Mouse (Mus musculus) neural tube, embryonic 14.5 days (tissue): ENCODE data around the gene Fstl1. TPM values are rescaled to one million over a fixed set of nuclear protein-coding genes. Genes with fewer than 3 reads are reported as not detected.

Source experiments
- ATAC-seq: fragments of 200-750 bp; cut with Nextera tagmentation; 2 replicates; pipeline ENCODE4 v1.8.0; 2017; ENCODE audit warnings: low read depth, mild to moderate bottlenecking, moderate TSS enrichment, moderate library complexity
- H3K27ac ChIP-seq: fragments of 300-500 bp; sonication (generic); 2 replicates; pipeline ENCODE4 v1.5.1; 2014; ENCODE audit warnings: low read depth, mild to moderate bottlenecking, control low read depth, low read length, moderate library complexity, mixed read lengths
- H3K27me3 ChIP-seq: fragments of 300-500 bp; sonication (generic); 2 replicates; pipeline ENCODE4 v1.6.1; 2014; ENCODE audit warnings: low read length; ENCODE audit not compliant: control insufficient read depth, insufficient read depth
- H3K36me3 ChIP-seq: fragments of 300-500 bp; sonication (generic); 2 replicates; pipeline ENCODE4 v1.6.1; 2014; ENCODE audit warnings: low read length, mixed read lengths; ENCODE audit not compliant: control insufficient read depth, insufficient read depth
- H3K4me1 ChIP-seq: fragments of 300-500 bp; sonication (generic); 2 replicates; pipeline ENCODE4 v1.6.1; 2014; ENCODE audit warnings: low read length; ENCODE audit not compliant: control insufficient read depth, insufficient read depth
- H3K4me2 ChIP-seq: fragments of 300-500 bp; sonication (generic); 2 replicates; pipeline ENCODE4 v1.6.1; 2014; ENCODE audit warnings: mild to moderate bottlenecking, low read depth, low read length, control low read depth
- H3K4me3 ChIP-seq: fragments of 300-500 bp; sonication (generic); 2 replicates; pipeline ENCODE4 v1.5.1; 2014; ENCODE audit warnings: low read depth, low read length, control low read depth, mixed read lengths
- H3K9ac ChIP-seq: fragments of 300-500 bp; sonication (generic); replicated peaks from 2 replicates; pipeline ENCODE4 v1.6.1; 2014; ENCODE audit warnings: low read depth, mild to moderate bottlenecking, control low read depth, low read length, mixed read lengths
- H3K9me3 ChIP-seq: fragments of 300-500 bp; sonication (generic); 2 replicates; pipeline ENCODE4 v1.6.1; 2016; ENCODE audit warnings: low read length; ENCODE audit not compliant: control insufficient read depth
- WGBS: fragments of 180-500 bp; shearing (Covaris S2); extraction: QIAGEN DNeasy Blood & Tissue Kit; methylation state at CpG from one replicate; pipeline ENCODE4 v1.1.7; 2014; 5-methylcytosine and 5-hydroxymethylcytosine counted together
- polyA plus RNA-seq: library from polyadenylated mRNA; unstranded; fragments of >200 nt; fragmentation: Nextera tagmentation; extraction: Ambion mirVana; gene quantifications from 2 replicates; pipeline ENCODE4 v1.2.1, GENCODE M21; 2014

Gene Fstl1
- polyA plus RNA-seq, 1 experiment from 2014 or later = 62.8 TPM

DNA sequence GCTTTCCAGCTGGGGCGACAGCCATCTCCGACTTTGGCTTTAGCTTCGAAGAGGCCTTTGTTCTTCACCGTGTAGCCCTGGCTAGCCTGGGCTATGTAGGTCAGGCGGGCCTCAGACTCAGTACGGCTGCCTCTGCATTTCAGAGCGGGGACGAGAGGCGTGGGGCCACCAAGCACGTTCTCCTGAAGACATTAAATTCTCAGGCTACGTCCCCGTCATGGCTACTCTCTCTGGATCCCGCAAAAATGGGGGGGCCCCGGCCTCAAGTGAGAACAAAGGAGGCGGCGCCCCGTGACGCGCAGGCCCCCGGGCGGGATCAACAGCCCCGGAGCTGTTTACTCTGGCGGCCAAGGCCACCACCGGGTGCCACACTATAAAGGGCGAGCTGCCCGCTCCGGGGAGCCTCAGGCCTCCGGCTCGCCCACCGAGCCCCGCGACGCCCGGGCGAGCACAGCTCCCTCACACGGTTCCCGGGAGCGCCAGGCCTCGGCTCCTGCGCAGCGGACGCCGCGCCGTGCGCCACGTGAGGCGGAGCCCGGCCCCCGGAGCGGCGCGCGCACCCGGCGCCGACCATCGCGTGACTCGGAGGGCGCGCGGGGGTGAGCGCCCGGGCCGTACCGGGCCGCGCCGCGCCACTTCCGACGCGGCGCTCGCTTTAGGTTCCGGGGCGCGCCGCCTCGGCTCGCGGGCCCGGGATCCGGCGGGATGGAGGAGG is 91.3 kb downstream of the Fstl1 start, which contains the start of gene Lrrc58:
Lrrc58 (plus strand) TSS at position 599 of the 715 bp plus-strand sequence.
- ATAC-seq = peak; percentile 96
- under 1% methylated on average over 77 of the region's 86 CpGs for WGBS
- Histone ChIP-seq H3K4me2 (peak within 1 kb of the TSS; percentile 76), H3K9ac (peak within 1 kb of the TSS; percentile 95), H3K27ac (peak within 1 kb of the TSS; percentile 100), H3K4me1 (peaks cover 22% of the 10 kb centered on the region), H3K36me3 (no peaks in the 10 kb centered on the region), H3K27me3 (no peaks in the 10 kb centered on the region), H3K9me3 (no peaks in the 10 kb centered on the region), H3K4me3 (peak within 1 kb of the TSS; percentile 84)

DNA sequence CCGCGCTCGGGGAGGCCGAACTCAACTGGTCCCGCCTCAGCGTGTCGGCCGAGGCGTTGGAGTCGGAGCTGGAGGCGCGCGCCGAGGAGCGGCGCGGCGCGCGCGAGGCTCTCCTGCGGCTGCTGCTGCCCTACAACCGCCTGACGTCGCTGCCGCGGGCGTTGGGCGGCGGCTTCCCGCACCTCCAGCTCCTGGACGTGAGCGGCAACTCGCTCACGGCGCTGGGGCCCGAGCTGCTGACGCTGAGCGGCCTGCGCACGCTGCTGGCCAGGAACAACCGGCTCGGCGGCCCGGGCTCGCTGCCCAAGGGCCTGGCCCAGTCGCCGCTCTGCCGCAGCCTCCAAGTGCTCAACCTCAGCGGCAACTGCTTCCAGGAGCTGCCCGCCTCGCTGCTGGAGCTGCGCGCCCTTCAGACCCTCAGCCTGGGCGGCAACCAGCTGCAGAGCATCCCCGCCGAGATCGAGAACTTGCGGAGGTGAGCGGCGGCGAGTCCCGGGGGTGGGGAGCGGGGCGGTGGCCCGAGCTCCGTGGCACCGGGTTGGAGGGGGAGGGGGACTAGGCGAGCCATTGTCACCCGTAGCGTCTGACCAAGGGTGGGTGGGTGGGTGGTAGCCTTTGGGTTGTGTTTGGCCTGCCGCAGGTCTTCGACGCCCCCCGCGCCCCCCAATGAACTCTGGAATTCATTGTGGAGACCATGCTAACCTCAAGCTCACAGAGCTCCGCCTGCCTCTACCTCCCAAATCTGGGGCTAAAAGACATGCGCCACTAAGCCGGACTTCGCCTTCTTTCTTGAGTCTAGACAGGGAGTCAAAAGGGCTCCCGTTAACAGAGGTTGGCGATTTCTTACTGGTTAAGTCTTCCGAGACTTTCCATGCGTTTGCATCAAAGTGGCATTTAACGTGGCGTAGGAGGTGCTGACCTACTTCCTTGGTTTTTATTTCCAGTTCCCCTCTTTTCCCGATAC is 92.1 kb downstream of the Fstl1 start:
- Histone ChIP-seq H3K4me3 (peak overlapping the region; percentile 84), H3K27me3 (no peaks in the 10 kb centered on the region), H3K9me3 (no peaks in the 10 kb centered on the region), H3K4me1 (peaks cover 22% of the 10 kb centered on the region), H3K9ac (peak overlapping the region; percentile 95), H3K4me2 (peak overlapping the region; percentile 76), H3K36me3 (no peaks in the 10 kb centered on the region), H3K27ac (peak overlapping the region; percentile 100)
- WGBS = under 1% methylated on average over 62 of the region's 87 CpGs
- peak; percentile 80 for ATAC-seq

- peak overlapping the region; percentile 76 for H3K4me2 ChIP-seq
- WGBS = 39% methylated on average over 4 of the region's 4 CpGs
- no peaks in the 10 kb centered on the region for H3K9me3 ChIP-seq
- ATAC-seq = no peak
- H3K4me1 ChIP-seq = peaks cover 22% of the 10 kb centered on the region
- no peaks in the 10 kb centered on the region for H3K27me3 ChIP-seq
- H3K27ac ChIP-seq = peak overlapping the region; percentile 100
- peak overlapping the region; percentile 84 for H3K4me3 ChIP-seq
- H3K9ac ChIP-seq = peak overlapping the region; percentile 95
- no peaks in the 10 kb centered on the region for H3K36me3 ChIP-seq
Observed at GRCm38 (mm10) chr16:37869470-37870231, 93.0 kb downstream of the Fstl1 start.

DNA sequence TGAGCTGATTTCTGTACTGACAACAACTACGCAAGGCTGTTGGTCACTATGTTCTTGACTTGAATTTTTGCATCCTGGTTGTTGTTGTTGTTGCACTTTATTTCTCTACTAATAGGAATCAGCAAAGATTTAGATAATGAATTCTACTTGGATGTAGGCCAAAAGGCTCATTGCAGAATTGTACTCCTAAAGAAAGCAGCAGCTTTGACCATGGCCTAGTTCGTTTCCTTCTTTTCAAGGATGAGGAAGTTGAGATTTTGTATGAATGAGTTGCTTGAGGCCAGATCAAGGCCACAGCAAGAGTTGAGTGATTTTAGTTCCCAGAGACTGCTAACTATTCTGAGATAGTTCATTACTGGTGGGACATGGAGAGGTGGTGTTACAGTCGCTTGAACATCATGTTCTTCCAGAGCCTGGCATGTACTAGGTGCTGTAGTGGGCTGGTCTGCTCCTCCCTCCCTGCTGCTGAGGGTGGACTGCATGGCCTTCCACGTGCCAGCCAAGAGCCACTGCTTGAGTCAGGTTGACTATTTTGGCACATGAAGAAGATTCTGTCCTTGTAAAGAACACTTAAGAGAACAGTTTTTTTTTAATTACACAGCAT is 94.5 kb downstream of the Fstl1 start:
- 78% methylated on average over 4 of the region's 4 CpGs for WGBS
- Histone ChIP-seq H3K27me3 (no peaks in the 10 kb centered on the region), H3K4me1 (peaks cover 22% of the 10 kb centered on the region), H3K4me3 (no peak overlapping the region), H3K27ac (no peak overlapping the region), H3K36me3 (no peaks in the 10 kb centered on the region), H3K4me2 (peak overlapping the region; percentile 25; the same call in 1 of the 2 replicates), H3K9ac (no peak overlapping the region), H3K9me3 (no peaks in the 10 kb centered on the region)
- ATAC-seq = no peak

GRCm38 (mm10) chr16:37874501-37875235 is 98.0 kb downstream of the Fstl1 start:
- WGBS = 81% methylated on average over 4 of the region's 4 CpGs
- Histone ChIP-seq H3K4me2 (no peak overlapping the region), H3K9ac (no peak overlapping the region), H3K36me3 (peaks cover 7% of the 10 kb centered on the region; the same call in 1 of the 2 replicates), H3K9me3 (no peaks in the 10 kb centered on the region), H3K4me1 (peaks cover 22% of the 10 kb centered on the region), H3K27ac (no peak overlapping the region), H3K27me3 (no peaks in the 10 kb centered on the region), H3K4me3 (no peak overlapping the region)
- no peak for ATAC-seq

DNA sequence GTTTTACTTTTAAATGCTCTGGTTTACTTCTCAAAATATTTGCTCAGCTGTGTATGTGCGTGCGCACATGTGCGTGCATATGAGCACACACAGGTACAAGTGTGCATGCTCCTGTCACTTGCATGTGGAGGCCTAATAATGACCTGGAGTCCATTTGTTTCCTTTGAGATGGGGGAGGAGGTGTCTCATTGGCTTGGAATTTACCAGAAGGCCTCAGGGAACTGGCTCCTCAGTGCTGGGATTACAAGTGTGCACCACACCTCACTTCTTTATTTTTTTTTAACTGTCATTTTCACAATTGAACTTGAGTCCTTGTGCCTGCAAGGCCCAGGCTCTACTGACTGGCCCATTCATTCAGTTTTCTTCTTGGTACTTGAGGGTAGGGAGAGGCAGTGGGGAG is 100.7 kb downstream of the Fstl1 start:
- Histone ChIP-seq H3K36me3 (peaks cover 15% of the 10 kb centered on the region; the same call in 1 of the 2 replicates), H3K9me3 (no peaks in the 10 kb centered on the region), H3K27ac (no peak overlapping the region), H3K27me3 (no peaks in the 10 kb centered on the region), H3K4me2 (no peak overlapping the region), H3K4me3 (no peak overlapping the region), H3K9ac (no peak overlapping the region), H3K4me1 (0 out of 2 replicates have a peak, but pooled peaks cover 3% of the 10 kb centered on the region)
- WGBS = 98% methylated on average over 3 of the region's 3 CpGs
- no peak for ATAC-seq

- Histone ChIP-seq H3K4me1 (no peaks in the 10 kb centered on the region), H3K27ac (no peak overlapping the region), H3K36me3 (peaks cover 28% of the 10 kb centered on the region; the same call in 1 of the 2 replicates), H3K4me2 (no peak overlapping the region), H3K27me3 (no peaks in the 10 kb centered on the region), H3K9me3 (no peaks in the 10 kb centered on the region), H3K9ac (no peak overlapping the region), H3K4me3 (no peak overlapping the region)
- ATAC-seq = no peak
- WGBS = 88% methylated on average over 7 of the region's 7 CpGs
Observed at GRCm38 (mm10) chr16:37878951-37879505, 102.4 kb downstream of the Fstl1 start.
